Mouse (Mus musculus) ovary, postnatal 14 days (tissue): ENCODE results near the gene Tlr7.

Source experiments
- DNase-seq: peaks from one replicate; pipeline ENCODE4 v3.0.0; 2022; ENCODE audit warnings: low spot score

The Tlr7 gene

DNA sequence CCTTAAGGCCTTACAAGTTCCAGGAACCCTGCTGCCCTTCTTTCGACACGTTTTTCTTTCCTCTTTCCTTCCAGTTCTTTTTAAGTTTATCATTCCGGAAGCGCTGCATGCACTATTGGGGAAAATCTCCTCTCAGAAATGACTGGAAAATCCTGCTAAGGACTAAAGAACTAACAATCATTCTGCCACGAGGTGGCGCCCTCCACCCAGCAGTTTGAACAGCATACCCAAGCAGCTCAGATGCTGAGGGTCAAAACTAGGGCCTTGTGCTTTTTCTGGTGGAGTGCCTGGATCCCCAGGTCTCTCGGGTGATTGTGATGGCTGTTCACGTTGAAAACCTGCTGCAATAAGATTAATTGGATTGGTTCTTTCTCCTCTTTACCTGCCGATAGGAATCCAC is 53.4 kb downstream of the Tlr7 start:
- peak; percentile 41 for DNase-seq

DNA sequence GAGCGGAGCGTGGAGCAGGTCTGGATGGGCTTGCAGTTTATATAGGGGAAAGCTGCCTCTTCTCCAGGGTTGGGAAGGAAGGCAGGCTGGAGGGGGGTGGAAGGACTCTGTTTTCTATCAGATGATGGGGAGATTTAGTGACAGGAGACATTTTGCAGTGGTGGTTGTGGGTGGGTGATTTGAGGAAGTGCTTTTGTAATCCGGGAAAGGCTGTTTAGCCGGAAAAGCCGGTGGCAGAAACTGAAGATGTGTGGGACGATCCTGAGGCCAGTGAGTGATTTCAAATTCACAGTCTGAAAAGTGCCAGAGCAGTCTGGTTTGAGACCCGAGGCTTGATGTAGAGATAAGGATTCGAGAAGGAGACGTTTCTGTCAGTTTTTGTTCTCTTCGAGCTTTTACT is 53.8 kb downstream of the Tlr7 start:
- no peak for DNase-seq

DNA sequence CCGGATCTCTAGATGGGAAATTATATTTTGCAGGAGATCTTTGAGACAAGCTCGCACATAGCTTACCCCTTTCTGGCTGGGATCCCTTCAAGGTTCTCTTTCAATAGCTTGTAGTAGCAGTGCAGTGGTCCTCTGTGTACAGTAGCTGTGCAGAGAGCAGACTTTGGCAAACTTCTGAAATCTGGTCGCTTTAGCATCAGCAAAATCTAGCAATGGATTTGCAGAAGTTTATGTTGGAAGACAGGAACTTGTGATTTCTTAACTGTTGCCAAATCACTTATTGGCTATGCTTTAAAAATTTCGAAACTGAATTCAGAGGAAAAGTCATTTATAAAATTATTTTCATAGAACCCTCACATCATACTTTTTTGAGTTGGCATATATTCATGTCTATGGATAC is 66.3 kb downstream of the Tlr7 start, which contains the start of gene Tlr8:
TSS of gene Tlr8 (minus strand) at position 244 of the 400 bp plus-strand sequence.
- no peak for DNase-seq

DNA sequence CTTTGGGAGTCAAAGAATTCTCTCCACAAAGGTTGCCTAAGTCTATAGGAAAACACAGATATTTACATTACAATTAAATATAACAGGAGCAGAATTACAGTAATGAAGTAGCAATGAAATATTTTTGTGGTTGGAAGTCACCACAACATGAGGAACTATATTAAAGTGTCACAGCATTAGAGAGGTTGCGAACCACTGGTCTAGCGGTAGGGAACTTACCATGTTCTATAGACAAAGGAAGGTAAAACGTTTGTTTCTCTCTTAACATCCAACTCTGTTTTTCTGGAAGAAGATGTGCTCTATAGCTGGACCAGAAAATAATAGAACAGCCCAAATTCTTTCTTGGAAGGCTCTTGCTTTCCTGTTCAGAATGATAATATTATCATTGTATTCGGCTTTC is 66.8 kb downstream of the Tlr7 start:
- no peak for DNase-seq
